Mouse (Mus musculus) lung, embryonic 16.5 days (tissue): ENCODE results near the gene Vmn1r81. TPM values are rescaled to one million over a fixed set of nuclear protein-coding genes. Genes with fewer than 3 reads are reported as not detected.

Experiments used
- ATAC-seq: fragments of 200-750 bp; cut with Nextera tagmentation; 2 replicates; pipeline ENCODE4 v1.8.0; 2017; ENCODE audit warnings: low read depth, mild to moderate bottlenecking, moderate library complexity
- H3K27ac ChIP-seq: fragments of 300-500 bp; sonication (generic); 2 replicates; pipeline ENCODE4 v1.5.1; 2014; ENCODE audit warnings: mild to moderate bottlenecking, control low read depth, low read length
- H3K27me3 ChIP-seq: fragments of 300-500 bp; sonication (generic); 2 replicates; pipeline ENCODE4 v1.6.1; 2014; ENCODE audit warnings: low read depth, low read length, mixed read lengths; ENCODE audit not compliant: control insufficient read depth, insufficient read depth
- H3K36me3 ChIP-seq: fragments of 300-500 bp; sonication (generic); 2 replicates; pipeline ENCODE4 v1.6.1; 2014; ENCODE audit warnings: low read length; ENCODE audit not compliant: control insufficient read depth, insufficient read depth
- H3K4me1 ChIP-seq: fragments of 300-500 bp; sonication (generic); replicated peaks from 2 replicates; pipeline ENCODE4 v1.6.1; 2014; ENCODE audit warnings: low read length, mixed read lengths; ENCODE audit not compliant: control insufficient read depth, insufficient read depth
- H3K4me2 ChIP-seq: fragments of 300-500 bp; sonication (generic); 2 replicates; pipeline ENCODE4 v1.6.1; 2014; ENCODE audit warnings: low read depth, low read length, control low read depth
- H3K4me3 ChIP-seq: fragments of 300-500 bp; sonication (generic); 2 replicates; pipeline ENCODE4 v1.5.1; 2014; ENCODE audit warnings: mild to moderate bottlenecking, low read length, control low read depth
- H3K9ac ChIP-seq: fragments of 300-500 bp; sonication (generic); 2 replicates; pipeline ENCODE4 v1.6.1; 2014; ENCODE audit warnings: low read length, control low read depth
- H3K9me3 ChIP-seq: fragments of 300-500 bp; sonication (generic); 2 replicates; pipeline ENCODE4 v1.6.1; 2016; ENCODE audit warnings: low read length; ENCODE audit not compliant: control insufficient read depth
- WGBS: fragments of 180-500 bp; shearing (Covaris S2); extraction: QIAGEN DNeasy Blood & Tissue Kit; methylation state at CpG from one replicate; pipeline ENCODE4 v1.1.7; 2014; 5-methylcytosine and 5-hydroxymethylcytosine counted together
- polyA plus RNA-seq: library from polyadenylated mRNA; unstranded; fragments of >200 nt; fragmentation: Nextera tagmentation; extraction: Ambion mirVana; gene quantifications from 2 replicates; pipeline ENCODE4 v1.2.1, GENCODE M21; 2015

Gene Vmn1r81
- polyA plus RNA-seq = not detected in 2 replicates

- Histone ChIP-seq H3K4me3 (no peak within 1 kb of the TSS), H3K9ac (no peak within 1 kb of the TSS), H3K4me2 (no peak within 1 kb of the TSS), H3K36me3 (no peaks in the 10 kb centered on the region), H3K27ac (no peak within 1 kb of the TSS), H3K27me3 (no peaks in the 10 kb centered on the region), H3K9me3 (no peaks in the 10 kb centered on the region), H3K4me1 (no peaks in the 10 kb centered on the region)
- ATAC-seq = no peak
- 68% methylated on average over 1 of the region's 1 CpGs for WGBS
These were observed at the start of gene Vmn1r81 for GRCm38 (mm10) chr7:12268169-12268568. Vmn1r81 (minus strand) TSS chr7:12268269.

DNA sequence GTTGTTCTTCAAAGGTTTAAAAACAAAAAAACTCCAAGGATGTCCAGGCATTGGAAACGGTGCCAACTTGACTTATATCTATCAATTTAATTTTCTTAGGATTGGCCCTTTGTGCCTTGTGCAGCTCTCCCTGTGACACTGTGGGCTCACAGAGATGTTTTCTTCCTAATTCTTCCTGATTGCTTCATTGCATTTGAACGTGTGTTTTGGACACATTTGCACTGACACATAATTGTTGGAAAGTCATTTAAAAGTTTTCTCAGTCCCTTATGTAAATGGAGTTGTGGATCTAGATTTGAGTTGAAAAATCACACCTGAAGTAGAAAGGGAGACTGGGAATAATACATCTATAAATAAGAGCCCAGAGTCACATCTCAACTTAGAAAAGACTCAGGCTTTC lies 32.1 kb upstream of the Vmn1r81 start, which contains the start of gene Vmn1r82:
Vmn1r82 (plus strand) TSS at position 301 of the 400 bp plus-strand sequence.
- Histone ChIP-seq H3K4me3 (no peak within 1 kb of the TSS), H3K27ac (no peak within 1 kb of the TSS), H3K4me1 (no peaks in the 10 kb centered on the region), H3K9me3 (no peaks in the 10 kb centered on the region; the same call in 1 of the 2 replicates), H3K4me2 (no peak within 1 kb of the TSS), H3K9ac (no peak within 1 kb of the TSS), H3K36me3 (no peaks in the 10 kb centered on the region), H3K27me3 (no peaks in the 10 kb centered on the region)
- no peak for ATAC-seq
- WGBS = 48% methylated on average over 2 of the region's 2 CpGs

DNA sequence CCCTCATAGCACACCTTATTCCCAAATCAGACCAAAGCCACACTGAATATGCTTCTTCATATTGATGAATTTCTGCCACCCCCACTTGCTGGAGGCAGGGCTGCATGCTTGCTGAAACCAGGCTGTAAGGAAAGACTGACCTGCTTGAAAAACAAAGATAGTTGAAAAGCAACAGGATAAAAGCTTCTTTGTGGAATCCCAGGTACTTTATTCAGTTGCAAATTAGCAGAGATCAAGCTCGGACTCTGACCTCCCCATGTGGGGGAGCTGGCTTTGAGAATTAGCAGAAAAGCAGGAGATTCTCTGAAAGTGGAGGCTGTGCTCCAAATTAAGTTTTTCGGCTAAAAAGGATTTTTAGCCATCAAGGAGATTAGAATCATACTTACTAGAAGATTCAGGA lies 63.9 kb downstream of the Vmn1r81 start:
- 63% methylated on average over 2 of the region's 2 CpGs for WGBS
- H3K4me3 ChIP-seq = no peak overlapping the region

More for the DNA sequence above, 63.9 kb downstream of the Vmn1r81 start:
- ATAC-seq = no peak
- no peaks in the 10 kb centered on the region for H3K4me1 ChIP-seq
- no peaks in the 10 kb centered on the region for H3K9me3 ChIP-seq
- no peaks in the 10 kb centered on the region for H3K36me3 ChIP-seq
- no peak overlapping the region for H3K9ac ChIP-seq
- H3K27ac ChIP-seq = no peak overlapping the region
- no peak overlapping the region for H3K4me2 ChIP-seq
- H3K27me3 ChIP-seq = no peaks in the 10 kb centered on the region

Other genes with a start within 250 kb of the Vmn1r81 start
- gene Vmn1r77, start 231.5 kb downstream of the Vmn1r81 start, polyA plus RNA-seq = not detected in 2 replicates
- gene Vmn1r78, start 118.0 kb downstream of the Vmn1r81 start, polyA plus RNA-seq = not detected in 2 replicates
- not detected in 2 replicates for gene Vmn1r79, start 97.0 kb downstream of the Vmn1r81 start, polyA plus RNA-seq
- not detected in 2 replicates for gene Vmn1r80, start 79.0 kb downstream of the Vmn1r81 start, polyA plus RNA-seq
- gene Vmn1r82, start 32.2 kb upstream of the Vmn1r81 start, polyA plus RNA-seq = not detected in 2 replicates
- gene Vmn1r83, start 61.2 kb upstream of the Vmn1r81 start, polyA plus RNA-seq = 0.06 and 0.08 TPM in 2 replicates
- gene Vmn1r84, start 101.0 kb upstream of the Vmn1r81 start, polyA plus RNA-seq = not detected in 2 replicates
- 3.2 and 3.7 TPM in 2 replicates for gene Zfp551, start 154.5 kb upstream of the Vmn1r81 start, polyA plus RNA-seq
- 21.6 TPM in 2 replicates for gene Zfp606, start 210.0 kb upstream of the Vmn1r81 start, polyA plus RNA-seq
- not detected in 2 replicates for gene 2900092C05Rik, start 244.2 kb upstream of the Vmn1r81 start, polyA plus RNA-seq